Mouse (Mus musculus) kidney, adult 2 months (tissue): ENCODE data around the gene Cfap97d1.

Source experiments
- CTCF ChIP-seq: fragments of 200-500 bp; conservative IDR thresholded peaks from 2 replicates; pipeline ENCODE4 v1.5.1; 2011; ENCODE audit warnings: low read depth, mild to moderate bottlenecking, control low read depth, low read length, moderate library complexity, mixed read lengths; ENCODE audit not compliant: insufficient read depth, insufficient read length
- POLR2A ChIP-seq: fragments of 200-500 bp; IDR thresholded peaks from one replicate; pipeline ENCODE4 v1.6.1; 2011; ENCODE audit warnings: low read depth, low read length, control low read depth

DNA sequence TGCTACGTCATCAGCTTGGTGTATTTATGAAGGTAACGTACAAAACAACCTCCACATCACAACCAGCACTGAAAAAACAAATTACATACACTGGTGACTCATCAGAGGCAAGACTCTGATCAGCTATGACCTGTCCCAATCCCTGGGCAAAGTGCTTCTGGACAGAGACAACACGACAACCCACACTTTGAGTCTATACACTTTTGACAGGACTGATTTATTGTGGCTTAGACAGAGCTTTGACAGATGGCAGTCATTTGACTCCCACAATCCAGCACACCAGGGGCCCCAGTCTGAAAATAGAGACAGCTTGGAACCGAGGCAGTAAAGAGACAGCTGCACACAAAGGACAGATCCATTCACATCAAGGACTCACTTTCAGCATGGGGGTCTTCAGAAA lies 15.4 kb downstream of the Cfap97d1 start:
- TF ChIP-seq CTCF, result no peak
- TF ChIP-seq POLR2A, result no peak
